Mouse (Mus musculus): Measurements from ENCODE around the gene Tmem186. TPM values are rescaled to one million over a fixed set of nuclear protein-coding genes. Genes with fewer than 3 reads are reported as not detected.

Gene Tmem186
- polyA plus RNA-seq, 3 experiments from 2014 or later, result 8.0 to 12.6 (median 12.5) TPM

DNA sequence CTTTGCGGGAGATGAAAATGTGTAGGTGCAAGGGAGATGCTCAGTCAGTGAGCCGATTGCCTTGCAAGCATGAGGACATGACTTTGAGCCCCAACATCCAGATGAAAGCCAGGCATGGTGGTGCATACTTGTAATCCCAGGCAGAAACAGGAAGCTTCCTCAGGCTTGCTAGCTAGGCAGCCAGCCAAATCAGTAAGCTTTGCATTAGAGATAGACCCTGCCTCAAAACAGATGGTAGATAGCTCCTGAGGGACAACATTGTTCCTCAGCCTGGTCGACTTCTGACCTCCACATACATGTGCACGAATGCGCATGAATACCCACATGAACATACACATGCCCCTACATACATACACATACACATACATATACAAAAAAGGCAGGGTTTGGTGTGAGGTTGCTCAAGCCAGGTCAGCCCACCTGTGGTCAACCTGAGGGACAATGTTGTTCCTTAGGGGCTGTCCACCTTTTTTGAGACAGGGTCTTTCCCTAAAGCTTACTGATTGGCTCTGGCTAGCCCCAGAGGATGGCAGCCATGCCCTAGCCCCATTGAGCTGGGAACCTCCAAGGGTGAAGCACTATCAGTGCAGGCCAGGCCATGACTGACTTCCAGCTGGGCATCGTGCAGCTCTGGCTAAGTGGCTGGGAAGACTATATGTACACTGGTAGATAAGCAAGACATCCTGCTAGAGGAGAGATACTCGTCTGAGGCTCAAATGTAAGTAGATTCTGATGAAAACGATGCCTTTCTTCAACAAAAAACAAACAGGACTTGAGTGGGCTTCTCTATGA, 25.1 kb downstream of the Tmem186 start:
- no peak for ATAC-seq

DNA sequence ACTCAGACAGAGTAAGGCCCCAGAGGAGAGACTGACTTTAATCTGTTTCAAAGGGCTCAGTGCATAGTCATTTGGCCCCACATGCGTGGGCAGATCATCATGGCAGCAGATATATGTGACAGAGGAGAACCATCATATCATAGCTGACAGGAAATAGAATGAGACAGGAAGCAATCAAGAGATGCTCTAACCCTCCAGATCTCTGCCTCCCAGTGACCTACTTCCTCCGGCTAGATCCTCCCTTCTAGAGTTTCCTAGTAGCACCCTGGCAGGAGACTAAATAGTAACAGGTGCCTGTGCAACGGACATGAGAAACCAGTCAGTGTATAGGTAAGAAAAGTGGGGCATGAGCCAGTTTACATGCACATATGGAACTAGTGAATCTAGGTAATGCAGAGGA, 27.1 kb downstream of the Tmem186 start:
- ATAC-seq, result peak; percentile 90

DNA sequence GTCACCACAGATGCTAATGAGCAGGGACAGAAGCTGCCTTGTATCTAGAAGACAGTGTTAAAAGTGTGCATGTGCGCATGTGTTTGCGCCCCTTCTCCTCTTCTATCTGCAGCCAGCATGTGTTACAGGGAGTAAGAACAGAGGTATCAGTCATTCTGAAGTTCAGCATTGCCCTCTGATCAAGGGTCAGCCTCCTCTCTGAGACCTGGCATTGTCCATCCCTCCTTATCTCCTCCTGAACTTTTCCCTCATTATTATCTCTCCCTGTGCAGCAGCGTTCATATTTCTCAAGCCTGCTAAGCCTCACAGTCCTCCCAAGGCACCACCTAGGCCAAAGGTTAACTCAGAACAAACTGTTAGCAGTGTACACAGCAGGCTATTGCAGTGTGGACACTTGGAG, 33.7 kb downstream of the Tmem186 start:
- ATAC-seq, result no peak

DNA sequence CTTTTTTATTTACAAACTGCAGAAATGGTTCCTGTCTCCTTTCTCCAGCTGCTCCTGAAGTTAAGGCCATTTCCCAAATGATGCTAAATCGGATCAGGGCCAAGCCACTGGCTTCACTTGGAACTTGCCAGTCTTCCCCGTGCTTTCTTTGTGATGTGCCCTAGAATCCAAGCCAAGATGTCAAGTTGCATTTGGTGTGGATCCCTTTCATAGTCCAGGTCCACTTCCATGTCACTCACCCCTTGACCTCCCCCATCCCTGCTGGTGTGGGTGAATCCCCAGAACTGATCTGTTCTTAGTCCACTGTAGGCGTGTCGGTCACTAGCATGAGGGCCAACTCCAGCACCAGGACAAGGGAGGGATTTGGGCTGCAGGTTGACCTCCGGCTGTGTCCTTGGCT, 40.0 kb downstream of the Tmem186 start:
- no peak for ATAC-seq

DNA sequence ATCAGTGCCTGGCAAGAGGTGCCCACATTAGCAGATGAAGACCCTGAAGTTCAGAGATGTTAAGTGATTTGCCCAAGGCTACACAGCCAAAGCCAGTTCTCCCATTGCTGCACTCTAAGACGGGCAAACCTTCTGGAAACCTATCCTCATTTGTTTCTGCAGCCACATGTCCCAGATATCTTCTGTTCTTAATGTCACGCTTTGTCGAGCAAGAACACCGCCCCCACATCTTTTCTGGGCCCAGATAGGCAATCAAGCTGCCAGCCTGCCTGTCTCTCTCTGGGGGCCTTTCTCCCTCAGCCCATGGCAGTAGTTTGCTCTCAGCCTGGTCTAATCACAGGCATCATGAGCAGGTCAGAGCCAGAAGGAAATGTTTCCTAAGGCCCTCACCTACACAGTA, 41.2 kb downstream of the Tmem186 start:
- no peak for ATAC-seq

DNA sequence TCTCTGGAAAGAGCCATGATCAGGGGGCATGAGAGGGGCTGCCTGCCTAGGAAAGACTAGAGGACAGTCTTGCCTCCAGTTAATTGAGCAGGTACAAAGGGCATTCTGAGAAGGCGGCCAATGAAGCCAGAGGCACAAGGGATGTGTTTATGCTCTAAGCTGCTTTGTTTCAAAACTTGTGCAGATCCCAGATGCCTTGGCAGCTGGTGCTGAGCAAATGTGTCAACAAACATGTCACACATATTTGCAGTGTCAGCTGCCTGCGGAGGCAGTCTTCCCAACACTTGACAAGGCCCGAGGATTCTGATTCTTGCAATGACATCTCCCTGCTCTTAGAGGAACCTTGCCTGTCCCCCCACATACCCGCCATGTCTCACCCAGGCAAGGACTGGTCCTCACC, 42.1 kb downstream of the Tmem186 start:
- no peak for ATAC-seq

DNA sequence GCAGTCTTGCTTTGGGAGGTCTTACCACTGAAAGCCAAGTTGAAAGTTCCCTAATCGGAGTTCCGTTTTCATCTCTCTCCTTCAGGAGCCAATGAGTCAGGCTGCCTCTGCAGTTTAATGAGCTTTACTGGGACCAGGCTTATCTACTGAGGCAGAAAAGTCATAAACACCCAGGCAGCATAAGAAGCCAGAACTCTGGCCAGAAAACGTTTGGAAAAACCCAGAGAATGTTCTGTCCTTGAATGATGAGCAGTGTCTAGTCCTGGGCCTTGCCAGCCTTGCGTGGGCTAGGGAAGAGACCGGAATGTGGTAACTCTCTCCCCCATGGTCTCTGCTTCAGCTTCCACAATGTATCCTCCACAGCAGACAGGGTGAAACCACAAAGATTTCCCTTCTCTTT, 52.5 kb downstream of the Tmem186 start:
- no peak for ATAC-seq

DNA sequence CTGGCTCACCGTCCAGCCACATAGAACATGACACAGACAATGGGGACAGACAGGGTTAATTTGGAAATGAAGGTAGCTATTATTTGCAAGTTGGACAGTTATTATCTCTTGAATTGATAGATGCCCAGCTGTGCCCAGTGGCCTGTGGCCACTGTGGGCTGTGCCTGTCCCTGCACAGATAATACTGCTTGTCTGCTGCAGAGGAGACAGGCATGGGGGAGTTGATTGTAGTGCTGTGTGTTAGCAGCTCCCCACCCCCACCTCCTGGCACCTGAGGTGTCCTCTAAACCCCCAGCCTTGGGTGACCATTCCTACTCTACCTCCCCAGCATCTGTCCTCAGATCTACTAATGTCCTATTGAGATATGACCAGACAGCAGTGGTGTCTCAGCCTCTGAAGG, 53.3 kb downstream of the Tmem186 start:
- ATAC-seq, result no peak

Other genes starting within 250 kb of the Tmem186 start
- gene Tmem114, start 212.6 kb downstream of the Tmem186 start, polyA plus RNA-seq (2017; shearing (Covaris generic)), result not detected
- gene Mettl22, start 166.9 kb downstream of the Tmem186 start, polyA plus RNA-seq (2017; shearing (Covaris generic)), result 10 to 100 TPM; 10.2 to 18.3 (median 17.8) TPM
- 1 to 10 TPM in 2 of 3 experiments, under 1 TPM in 1; 0.67 to 1.3 (median 1.1) TPM for gene Abat, start 124.3 kb downstream of the Tmem186 start, polyA plus RNA-seq (2017; shearing (Covaris generic))
- 100 to 1,000 TPM in 1 of 3 experiments, 10 to 100 TPM in 2; 89.9 to 115 (median 99.3) TPM for gene Pmm2, start within 50 bp of the Tmem186 start, polyA plus RNA-seq (2017; shearing (Covaris generic))
- 10 to 100 TPM; 14.0 to 53.9 (median 14.9) TPM for gene Carhsp1, start 34.4 kb upstream of the Tmem186 start, polyA plus RNA-seq (2017; shearing (Covaris generic))
- gene Gm5767, start 43.1 kb upstream of the Tmem186 start, polyA plus RNA-seq (2017; shearing (Covaris generic)), result not detected
- gene Usp7, start 154.6 kb upstream of the Tmem186 start, polyA plus RNA-seq (2017; shearing (Covaris generic)), result 10 to 100 TPM; 27.3 to 48.2 (median 47.7) TPM
- 10 to 100 TPM; 17.9 to 21.0 (median 20.3) TPM for gene 1810013L24Rik, start 192.4 kb upstream of the Tmem186 start, polyA plus RNA-seq (2017; shearing (Covaris generic))

Data from inflammation-experienced regulatory T-cells, adult 6 months (primary cell).